Comparison of ENCODE assay signal across 8 mouse cellular contexts in genomic region chr16:93607669-93608101, GRCm38 (mm10). TPM values are rescaled to one million over a fixed set of nuclear protein-coding genes. Genes with fewer than 3 reads are reported as not detected.
DNase-seq lines count a peak whose midpoint lies in the region; ATAC-seq and TF ChIP-seq lines count a peak whose summit lies in the region.

No protein-coding gene starts in this region.

- peak overlapping the region; percentile 64 for H3K9ac ChIP-seq in forebrain, postnatal 0 days
- H3K9ac ChIP-seq in lung, embryonic 16.5 days (ENCODE audit: low read length): peak overlapping the region; percentile 86

- peaks cover 14% of the 10 kb centered on the region for H3K36me3 ChIP-seq in G1E (replicated peaks)
- peaks cover 17% of the 10 kb centered on the region for H3K36me3 ChIP-seq in forebrain, postnatal 0 days (ENCODE audit: insufficient read depth)
- H3K36me3 ChIP-seq in lung, embryonic 16.5 days (ENCODE audit: control insufficient read depth, insufficient read depth, low read length): peaks cover 4% of the 10 kb centered on the region; the same call in 1 of the 2 replicates
- H3K36me3 ChIP-seq in thymus, adult 2 months (ENCODE audit: control insufficient read depth, insufficient read depth, low read length): 0 out of 2 replicates have a peak, but pooled peaks cover 3% of the 10 kb centered on the region

- TF ChIP-seq POLR2A in cerebellum, adult 2 months (IDR thresholded peaks at IDR 0.05; ENCODE audit: borderline replicate concordance, insufficient read depth, low read length): peak; percentile 68; the same call in 1 of the 2 replicates
- peak; percentile 83 for TF ChIP-seq POLR2A in thymus, adult 2 months (IDR thresholded peaks at IDR 0.05; ENCODE audit: control insufficient read depth, extremely low read depth, insufficient read depth, low read length, poor library complexity)

- peak overlapping the region; percentile 64 for H3K4me2 ChIP-seq in forebrain, postnatal 0 days (ENCODE audit: low read depth)
- peak overlapping the region; percentile 91 for H3K4me2 ChIP-seq in lung, embryonic 16.5 days (ENCODE audit: low read depth, low read length)

- peaks cover 46% of the 10 kb centered on the region for H3K4me1 ChIP-seq in G1E (ENCODE audit: insufficient read depth, low read depth, low read length)
- no peaks in the 10 kb centered on the region for H3K4me1 ChIP-seq in cerebellum, adult 2 months (ENCODE audit: control insufficient read depth, insufficient read depth, low read length)
- H3K4me1 ChIP-seq in forebrain, postnatal 0 days (ENCODE audit: insufficient read depth): peaks cover 14% of the 10 kb centered on the region
- peaks cover 12% of the 10 kb centered on the region for H3K4me1 ChIP-seq in lung, embryonic 16.5 days (replicated peaks; ENCODE audit: control insufficient read depth, insufficient read depth, low read length)
- H3K4me1 ChIP-seq in thymus, adult 2 months (replicated peaks; ENCODE audit: control insufficient read depth, insufficient read depth, low read length): peaks cover 12% of the 10 kb centered on the region

- H3K27ac ChIP-seq in cerebellum, adult 2 months (ENCODE audit: insufficient read depth, low read length): no peak overlapping the region
- peak overlapping the region; percentile 67 for H3K27ac ChIP-seq in forebrain, postnatal 0 days (ENCODE audit: low read depth, low read length)
- peak overlapping the region; percentile 77 for H3K27ac ChIP-seq in lung, embryonic 16.5 days (ENCODE audit: low read length)
- no peak overlapping the region for H3K27ac ChIP-seq in thymus, adult 2 months (ENCODE audit: control insufficient read depth, insufficient read depth, low read length)

- peak overlapping the region; percentile 83 for H3K4me3 ChIP-seq in G1E (ENCODE audit: low read depth, low read length)
- peak overlapping the region; percentile 68 for H3K4me3 ChIP-seq in cerebellum, adult 2 months (replicated peaks; ENCODE audit: insufficient read depth, low read depth, low read length)
- H3K4me3 ChIP-seq in forebrain, postnatal 0 days (ENCODE audit: low read depth, low read length): peak overlapping the region; percentile 51
- peak overlapping the region; percentile 76 for H3K4me3 ChIP-seq in lung, embryonic 16.5 days (ENCODE audit: low read length)
- H3K4me3 ChIP-seq in thymus, adult 2 months (ENCODE audit: control insufficient read depth, insufficient read depth, low read length): peak overlapping the region; percentile 75

- under 1% methylated on average over 32 of the region's 32 CpGs for WGBS in cerebellum, adult 2 months
- 2% methylated on average over 32 of the region's 32 CpGs for WGBS in forebrain, postnatal 0 days
- WGBS in lung, embryonic 16.5 days: under 1% methylated on average over 32 of the region's 32 CpGs
- under 1% methylated on average over 32 of the region's 32 CpGs for WGBS in thymus, adult 2 months

- no peaks in the 10 kb centered on the region for H3K9me3 ChIP-seq in G1E (replicated peaks)
- H3K9me3 ChIP-seq in forebrain, postnatal 0 days (ENCODE audit: low read length): no peaks in the 10 kb centered on the region
- H3K9me3 ChIP-seq in lung, embryonic 16.5 days (ENCODE audit: control insufficient read depth, low read length): no peaks in the 10 kb centered on the region

- H3K27me3 ChIP-seq in G1E (ENCODE audit: insufficient read depth, low read length): peaks cover 4% of the 10 kb centered on the region
- H3K27me3 ChIP-seq in cerebellum, adult 2 months (ENCODE audit: control insufficient read depth, insufficient read depth, low read length): no peaks in the 10 kb centered on the region
- H3K27me3 ChIP-seq in forebrain, postnatal 0 days (ENCODE audit: insufficient read depth, low read length): no peaks in the 10 kb centered on the region; the same call in 1 of the 2 replicates
- H3K27me3 ChIP-seq in lung, embryonic 16.5 days (ENCODE audit: control insufficient read depth, insufficient read depth, low read depth, low read length): no peaks in the 10 kb centered on the region
- H3K27me3 ChIP-seq in thymus, adult 2 months (ENCODE audit: control insufficient read depth, insufficient read depth, low read length): no peaks in the 10 kb centered on the region

- peak; percentile 78 for DNase-seq in G1E (ENCODE audit: low spot score)
- DNase-seq in cerebellum, adult 2 months: peak; percentile 82
- DNase-seq in forebrain, postnatal 0 days: peak; percentile 95
- DNase-seq in layer of hippocampus, adult 9-10 months (ENCODE audit: low spot score): peak; percentile 58
- DNase-seq in ovary, adult 18-20 months (ENCODE audit: low spot score): peak; percentile 78
- peak; percentile 91 for DNase-seq in thymus, adult 2 months

- TF ChIP-seq CTCF in G1E (IDR thresholded peaks at IDR 0.05; ENCODE audit: low read depth, low read length): no peak
- no peak; the same call in 1 of the 2 replicates for TF ChIP-seq CTCF in cerebellum, adult 2 months (IDR thresholded peaks at IDR 0.05; ENCODE audit: borderline replicate concordance, insufficient read depth, low read depth, low read length)
- peak; percentile 37 for TF ChIP-seq CTCF in forebrain, postnatal 0 days (IDR thresholded peaks at IDR 0.05; ENCODE audit: low read depth)
- 0 out of 2 replicates have a peak, but pooled peaks have one; percentile 14 for TF ChIP-seq CTCF in thymus, adult 2 months (IDR thresholded peaks at IDR 0.05; ENCODE audit: borderline replicate concordance, control insufficient read depth, extremely low read depth, insufficient read depth, low read length, poor library complexity)

- peak; percentile 38; the same call in 1 of the 2 replicates for ATAC-seq in G1E (ENCODE audit: extremely low read depth, insufficient number of reproducible peaks, low FRiP score, poor library complexity, severe bottlenecking)
- ATAC-seq in forebrain, postnatal 0 days: peak; percentile 42
- peak; percentile 47 to 56 for ATAC-seq in hematopoietic stem cell, adult 5-6 weeks (replicated peaks in 1 of 2; ENCODE audit: insufficient read depth in 1 of 2, low FRiP score in 2 of 2, low TSS enrichment in 1 of 2, low read depth in 1 of 2, poor library complexity in 2 of 2, severe bottlenecking in 2 of 2)
- peak; percentile 59 for ATAC-seq in lung, embryonic 16.5 days (ENCODE audit: low read depth)

RNA-seq across cellular contexts. Expression of gene Cbr1, which starts 2.0 kb away (rescaled TPM):
- 21.6 and 26.6 TPM in 2 replicates for total RNA-seq in G1E (2014; fragmentation: Nextera tagmentation)
- 20.5 and 23.4 TPM in 2 replicates for total RNA-seq in G1E (2017)
- polyA plus RNA-seq in G1E (2012): 46.9 and 57.7 TPM in 2 replicates
- polyA plus RNA-seq in cerebellum, adult 2 months (2012; rRNA removed): 121 and 129 TPM in 2 replicates
- 58.2 and 68.8 TPM in 2 replicates for total RNA-seq in forebrain, postnatal 0 days (2014; rRNA removed)
- polyA plus RNA-seq in forebrain, postnatal 0 days (2015; fragmentation: Nextera tagmentation; extraction: Ambion mirVana): 109 and 111 TPM in 2 replicates
- total RNA-seq in hematopoietic stem cell, adult 5-6 weeks (2017): 24.1 and 33.0 TPM in 2 replicates
- 88.1 and 95.2 TPM in 2 replicates for polyA plus RNA-seq in lung, embryonic 16.5 days (2015; fragmentation: Nextera tagmentation; extraction: Ambion mirVana)
- 88.0 and 92.0 TPM in 2 replicates for polyA plus RNA-seq in thymus, adult 2 months (2012; rRNA removed)

RNA-seq across cellular contexts. Expression of gene Setd4, which starts 3.8 kb away (rescaled TPM):
- 3.4 and 11.6 TPM in 2 replicates for total RNA-seq in G1E (2014; fragmentation: Nextera tagmentation)
- total RNA-seq in G1E (2017): 4.9 and 6.8 TPM in 2 replicates
- polyA plus RNA-seq in G1E (2012): 1.9 and 2.6 TPM in 2 replicates
- 15.7 and 16.3 TPM in 2 replicates for polyA plus RNA-seq in cerebellum, adult 2 months (2012; rRNA removed)
- total RNA-seq in forebrain, postnatal 0 days (2014; rRNA removed): 15.9 and 16.8 TPM in 2 replicates
- polyA plus RNA-seq in forebrain, postnatal 0 days (2015; fragmentation: Nextera tagmentation; extraction: Ambion mirVana): 11.9 and 14.7 TPM in 2 replicates
- total RNA-seq in hematopoietic stem cell, adult 5-6 weeks (2017): 9.6 and 13.3 TPM in 2 replicates
- polyA plus RNA-seq in lung, embryonic 16.5 days (2015; fragmentation: Nextera tagmentation; extraction: Ambion mirVana): 9.9 and 12.5 TPM in 2 replicates
- 39.2 and 39.7 TPM in 2 replicates for polyA plus RNA-seq in thymus, adult 2 months (2012; rRNA removed)

RNA-seq across cellular contexts. Expression of gene Gm5678, which starts 20.2 kb away (rescaled TPM):
- total RNA-seq in G1E (2014; fragmentation: Nextera tagmentation) (1.1 and 1.3 TPM in 2 replicates), G1E (2017) (not detected in 2 replicates)
- polyA plus RNA-seq in G1E (2012): not detected in 2 replicates
- polyA plus RNA-seq in cerebellum, adult 2 months (2012; rRNA removed): 0.11 TPM in 1 of 2 replicates, not detected in the other
- not detected in 2 replicates for total RNA-seq in forebrain, postnatal 0 days (2014; rRNA removed)
- not detected in 2 replicates for polyA plus RNA-seq in forebrain, postnatal 0 days (2015; fragmentation: Nextera tagmentation; extraction: Ambion mirVana)
- not detected in 2 replicates for total RNA-seq in hematopoietic stem cell, adult 5-6 weeks (2017)
- polyA plus RNA-seq in lung, embryonic 16.5 days (2015; fragmentation: Nextera tagmentation; extraction: Ambion mirVana): not detected in 2 replicates
- polyA plus RNA-seq in thymus, adult 2 months (2012; rRNA removed): 0.14 TPM in 1 of 2 replicates, not detected in the other

Comparison
In these comparisons a context has a peak if more than half of its experiments do, and no peak if none do; other contexts are left out.
1. CTCF ChIP-seq: peak in forebrain, postnatal 0 days (single experiment) and thymus, adult 2 months (single experiment); none in G1E (single experiment) and cerebellum, adult 2 months (single experiment).
2. H3K27ac ChIP-seq: peak in forebrain, postnatal 0 days (single experiment) and lung, embryonic 16.5 days (single experiment); none in cerebellum, adult 2 months (single experiment) and thymus, adult 2 months (single experiment).
3. Peak in every context shown above with its lines, with median percentiles within 50 percentile points of each other: ATAC-seq, DNase-seq and H3K4me3 ChIP-seq.